Mouse (Mus musculus) layer of hippocampus, adult 18-20 months (tissue): ENCODE results near the gene St13. TPM values are rescaled to one million over a fixed set of nuclear protein-coding genes. Genes with fewer than 3 reads are reported as not detected.

Experiments used
- DNase-seq, 2 experiments: peaks; one replicate each; pipeline ENCODE4 v3.0.0; 2022; ENCODE audit warnings: low spot score in 2 of 2
- total RNA-seq, 2 experiments: library from RNA; stranded (reverse); gene quantifications; 2 replicates each; pipeline ENCODE4 v1.2.3; 2021

Gene St13
- total RNA-seq, 2 experiments from 2014 or later: 179 to 183 TPM

DNA sequence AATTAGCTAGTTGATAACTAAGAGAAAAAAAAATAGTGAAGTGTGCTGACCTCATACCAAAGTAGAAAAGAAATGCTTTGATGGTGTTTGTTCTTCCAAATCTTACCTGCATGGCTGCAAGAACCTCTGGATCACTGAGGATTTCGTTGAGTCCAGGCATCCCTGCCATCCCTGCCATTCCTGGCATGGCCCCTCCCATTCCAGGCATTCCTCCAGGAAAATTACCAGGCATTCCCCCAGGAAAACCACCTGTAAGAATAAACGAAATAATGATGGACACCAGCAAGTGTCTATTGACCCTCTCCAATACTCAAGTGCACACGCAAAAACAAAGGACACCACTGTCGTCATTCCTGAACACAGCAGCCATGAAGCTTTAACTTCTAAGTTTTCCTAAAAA is 33.6 kb downstream of the St13 start:
- no peak for DNase-seq

DNA sequence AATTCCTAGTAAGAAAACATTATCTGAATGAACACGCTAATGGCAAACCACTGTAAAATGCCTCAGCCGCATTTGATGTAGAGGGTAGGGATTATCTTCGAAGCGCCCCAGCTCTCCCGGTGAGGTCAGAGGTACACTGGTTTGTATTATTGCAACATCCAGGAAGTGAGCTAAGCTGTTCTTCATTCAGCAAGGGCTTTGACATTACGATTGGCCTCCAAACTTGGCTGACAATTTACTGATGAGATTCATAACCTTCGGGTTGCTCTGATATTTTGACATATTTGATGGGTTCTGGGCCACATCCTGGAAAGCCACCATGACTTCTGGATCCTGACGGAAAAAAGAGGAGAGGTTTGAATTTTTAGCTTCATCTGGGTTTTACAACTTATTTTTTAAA is 34.6 kb downstream of the St13 start:
- no peak for DNase-seq

DNA sequence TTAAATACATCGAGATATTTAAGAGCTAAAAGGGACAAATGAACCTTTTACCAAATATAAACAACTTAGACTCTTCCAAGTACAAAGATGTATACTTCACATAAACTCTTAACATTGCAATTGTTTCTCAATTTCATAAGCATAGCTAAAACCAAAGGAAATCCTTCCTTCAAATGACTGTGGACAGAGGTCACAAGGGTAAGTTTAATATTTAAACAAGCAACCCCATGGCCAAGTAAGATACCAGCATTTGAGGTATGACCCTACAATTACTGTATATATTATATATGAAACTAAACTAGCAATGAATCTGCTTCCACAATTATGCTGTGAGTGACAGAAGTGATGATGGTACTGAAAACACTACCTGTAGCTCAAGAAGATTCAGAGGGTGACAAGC is 35.6 kb downstream of the St13 start:
- DNase-seq: no peak

DNA sequence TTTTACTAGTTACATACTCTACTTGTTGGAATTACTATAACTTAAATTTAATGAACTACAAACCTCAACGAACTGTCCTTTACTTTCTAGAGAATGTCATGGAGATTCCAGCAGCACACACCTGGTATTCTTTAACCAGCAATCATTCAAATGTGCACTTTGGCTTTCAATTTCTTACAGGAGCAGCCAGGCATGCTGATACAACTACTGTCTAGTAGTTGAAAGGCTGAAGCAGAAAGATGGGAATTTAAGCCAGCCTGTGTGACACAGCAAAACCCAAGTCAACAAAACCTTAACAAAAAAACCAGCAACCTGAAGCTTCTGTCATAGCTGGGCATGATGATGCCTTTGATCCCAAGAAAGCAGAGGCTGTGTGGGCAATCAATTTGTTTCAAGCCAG is 37.4 kb downstream of the St13 start:
- no peak for DNase-seq

DNA sequence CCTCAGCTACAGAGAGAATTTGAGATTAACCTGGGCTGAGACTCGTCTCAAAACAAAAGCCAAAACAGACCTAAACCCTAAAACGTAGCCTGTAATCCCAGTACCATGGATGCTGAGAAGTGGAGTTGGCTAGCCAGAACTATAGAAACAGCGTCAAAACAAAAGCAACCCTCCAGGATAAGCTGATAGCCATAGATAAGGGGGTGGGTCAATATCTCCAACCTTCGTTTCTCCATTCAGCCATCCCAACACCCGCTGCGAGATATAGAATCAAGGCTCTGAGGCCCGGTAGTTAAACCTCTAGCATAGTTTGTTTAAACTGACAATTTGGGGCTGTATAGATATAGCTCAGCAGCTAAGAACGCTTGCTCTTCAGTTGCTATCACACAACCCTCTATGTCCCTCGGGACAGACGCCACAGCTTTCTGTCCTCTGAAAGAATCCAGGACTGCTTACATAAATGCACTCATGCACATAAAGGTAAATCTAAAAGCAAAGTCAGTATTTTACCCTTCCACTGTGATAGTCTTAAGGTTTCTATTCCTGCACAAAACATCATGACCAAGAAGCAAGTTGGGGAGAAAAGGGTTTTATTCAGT is 38.4 kb downstream of the St13 start:
- DNase-seq: no peak

DNA sequence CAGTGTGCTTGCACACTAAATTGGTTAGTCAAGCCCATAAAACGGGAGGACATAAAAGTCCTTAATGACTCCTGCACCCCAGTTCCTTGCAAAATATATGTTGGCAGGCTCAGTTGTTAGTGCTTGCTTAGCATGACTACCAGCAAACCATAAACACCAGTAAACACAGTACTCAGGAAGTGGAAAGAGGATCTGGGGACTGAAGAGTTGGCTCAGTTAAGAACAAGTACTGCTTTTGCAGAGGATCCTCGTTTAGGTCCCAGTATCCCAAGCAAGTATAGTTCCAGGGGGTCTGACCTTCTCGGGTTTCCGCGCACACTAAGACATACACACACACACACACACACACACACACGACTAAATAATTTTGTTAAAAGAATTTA is 38.9 kb downstream of the St13 start:
- no peak for DNase-seq

DNA sequence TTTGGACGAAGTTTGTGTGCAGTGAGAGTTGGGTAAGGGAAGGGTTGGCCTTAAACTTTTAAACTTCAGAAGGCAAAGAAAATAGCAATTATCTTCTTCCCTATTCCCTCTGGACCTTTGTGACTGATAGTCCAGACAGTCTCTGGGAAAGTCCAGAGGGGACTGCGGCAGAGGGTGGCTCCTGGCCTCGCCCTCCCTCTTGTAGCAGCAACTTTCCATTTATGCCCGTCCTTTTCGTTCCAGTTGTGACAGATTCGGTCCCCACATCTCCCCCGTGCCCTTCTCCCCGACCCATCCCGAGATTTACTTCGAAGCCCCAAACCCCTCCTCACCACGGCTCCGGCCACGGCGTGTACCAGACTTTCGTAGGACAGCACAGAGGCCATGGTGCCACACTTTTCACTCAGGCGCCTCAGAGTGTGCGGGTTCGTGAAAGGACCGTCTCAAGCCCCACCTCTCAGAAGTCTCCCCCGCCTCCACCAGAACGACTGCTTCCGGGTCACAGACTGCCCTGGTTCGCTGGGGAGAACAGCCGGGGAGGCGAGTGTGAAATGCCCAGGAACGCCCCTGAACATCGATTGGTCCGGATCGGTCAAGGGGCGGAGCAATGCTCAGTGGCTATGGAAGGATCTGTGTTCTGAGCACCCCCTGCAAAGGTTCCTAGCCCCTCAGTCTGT is 39.4 kb downstream of the St13 start, which contains the start of gene Slc25a17:
Slc25a17 (minus strand) TSS at position 468 of the 677 bp plus-strand sequence.
- peak; percentile 89 to 93 for DNase-seq

DNA sequence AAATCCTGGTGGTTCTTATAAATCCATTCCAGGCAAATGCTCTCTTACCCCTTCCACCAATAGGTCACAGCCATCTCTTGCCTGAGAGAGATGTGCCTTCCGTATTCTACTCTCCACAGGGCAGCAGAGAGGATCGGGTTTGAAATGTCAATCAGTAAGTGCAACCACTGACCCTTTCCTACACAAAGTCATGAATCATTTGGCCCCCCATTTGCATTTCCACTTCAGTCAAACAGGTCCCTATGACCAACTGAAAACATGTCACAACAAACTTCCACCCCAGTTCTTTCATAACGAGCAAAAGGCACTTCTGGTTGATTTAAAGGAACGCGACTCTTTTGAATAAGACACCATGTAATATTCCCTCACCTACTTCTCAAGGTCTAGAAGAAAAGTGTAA is 40.5 kb downstream of the St13 start:
- DNase-seq: no peak

DNA sequence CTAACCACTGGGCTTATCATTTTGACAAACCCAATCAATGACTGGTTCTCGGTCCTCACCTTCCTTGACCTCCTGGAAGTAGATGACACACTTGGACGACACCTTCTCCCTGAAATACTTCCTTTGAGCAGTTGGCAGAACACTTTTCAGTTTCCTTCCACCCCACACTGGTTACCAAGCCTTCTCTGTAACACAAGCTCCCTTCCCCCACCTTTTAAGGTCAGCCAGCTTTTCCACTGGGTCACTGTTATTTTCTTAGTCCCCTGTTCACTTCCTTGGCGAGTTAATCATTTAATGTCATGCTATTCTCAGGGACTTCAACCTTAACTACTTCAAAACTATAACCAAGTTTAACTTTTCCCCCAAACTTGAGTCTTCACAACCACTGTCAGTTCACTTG is 40.9 kb downstream of the St13 start:
- DNase-seq: no peak

DNA sequence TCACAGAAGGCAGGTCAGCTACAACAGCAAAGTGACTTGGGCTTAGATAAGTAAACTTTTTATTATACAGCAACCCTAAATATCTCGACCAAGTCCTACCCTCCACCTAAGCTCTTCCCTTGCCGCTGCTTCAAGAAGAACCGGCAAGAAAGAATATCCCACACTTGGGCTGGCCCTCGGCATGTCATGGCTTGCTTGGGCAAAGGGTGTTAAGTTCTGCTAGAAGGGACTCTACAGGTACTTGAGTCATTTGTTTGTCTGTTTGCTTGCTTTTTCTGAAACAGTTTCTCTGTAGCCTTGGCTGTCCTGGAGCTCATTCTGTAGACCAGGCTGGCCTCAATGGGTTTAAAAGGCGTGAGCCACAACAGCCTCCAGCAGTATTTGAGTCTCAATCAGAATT is 42.9 kb downstream of the St13 start:
- no peak for DNase-seq

DNA sequence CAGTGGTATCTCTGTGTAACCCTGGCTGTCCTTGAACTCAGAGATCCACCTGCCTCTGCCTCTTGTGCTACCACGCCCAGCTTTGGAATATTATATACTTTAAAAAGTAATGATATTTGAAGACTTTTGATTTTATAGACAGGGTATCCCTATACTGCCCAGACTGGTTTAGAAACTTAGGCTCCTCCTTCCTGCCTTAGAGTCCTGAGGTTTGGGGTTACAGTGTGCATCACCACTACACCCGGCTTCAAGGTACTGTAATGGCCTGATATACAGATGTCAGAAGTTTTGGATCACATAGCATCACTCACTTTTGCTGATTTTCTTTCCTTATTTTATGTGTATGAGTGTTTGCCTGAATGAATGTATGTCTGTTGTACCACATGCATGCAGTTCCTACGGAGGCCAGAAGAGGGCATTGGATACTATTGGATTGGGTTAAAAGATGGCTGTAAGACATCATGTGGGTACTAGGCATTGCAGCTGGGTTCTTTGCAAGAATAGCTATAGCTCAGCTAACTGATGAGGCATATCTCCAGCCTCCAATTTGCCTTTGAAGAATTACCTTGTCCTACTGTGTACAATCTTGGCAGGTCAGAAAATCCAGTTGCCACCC is 44.6 kb downstream of the St13 start:
- no peak for DNase-seq

DNA sequence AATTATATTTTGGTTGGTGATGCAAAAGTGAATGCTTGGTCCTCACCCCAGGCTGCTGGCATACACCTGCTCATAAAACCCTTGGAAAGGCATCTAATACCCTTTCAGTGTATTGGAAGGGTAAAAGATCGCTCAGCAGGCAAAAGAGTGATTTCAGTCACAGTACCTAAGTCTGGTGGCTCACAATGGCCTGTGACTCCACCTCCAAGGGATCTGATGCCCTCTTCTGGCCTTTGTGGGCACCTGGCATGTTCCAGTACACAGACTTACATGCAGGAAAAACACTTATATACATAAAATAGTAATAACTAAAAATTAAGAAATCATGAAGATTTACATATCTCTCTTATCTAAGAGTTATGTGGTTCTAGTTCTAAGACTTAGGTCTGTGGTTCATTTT is 47.2 kb downstream of the St13 start:
- DNase-seq: no peak

DNA sequence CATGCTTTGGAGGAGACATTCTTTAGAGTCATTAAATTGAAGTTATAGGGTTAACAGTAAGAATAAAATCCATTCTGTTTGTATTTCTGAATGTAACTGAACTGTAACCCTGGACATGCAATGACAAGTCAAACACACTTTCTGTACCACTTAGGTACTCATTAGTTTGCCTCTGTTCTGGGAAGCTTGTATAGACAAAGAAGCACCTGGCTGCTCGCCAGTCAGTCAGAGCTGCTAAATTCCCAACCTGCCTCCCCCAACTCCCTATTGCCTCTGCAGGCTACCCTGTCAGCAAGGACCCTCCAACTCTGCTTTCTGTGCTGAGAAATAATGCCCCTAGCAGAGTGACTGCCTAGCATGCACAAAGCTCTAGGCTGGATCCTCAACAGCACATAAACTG is 49.5 kb downstream of the St13 start:
- no peak for DNase-seq

DNA sequence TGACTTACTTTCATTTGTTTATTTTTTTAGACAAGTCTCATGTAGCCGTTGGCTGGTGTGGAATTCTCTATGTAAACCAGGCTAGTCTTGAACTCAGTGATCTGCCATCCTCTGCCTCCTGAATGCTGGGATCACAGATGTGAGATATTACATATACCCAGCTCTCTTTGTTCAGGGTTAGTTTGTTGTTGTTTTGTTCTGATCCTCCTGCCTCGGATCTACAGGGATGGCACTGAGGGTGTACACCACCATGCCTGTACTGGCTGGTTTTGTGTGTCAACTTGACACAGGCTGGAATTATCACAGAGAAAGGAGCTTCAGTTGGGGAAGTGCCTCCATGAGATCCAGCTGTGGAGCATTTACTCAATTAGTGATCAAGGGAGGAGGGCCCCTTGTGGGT is 51.5 kb downstream of the St13 start:
- no peak for DNase-seq

DNA sequence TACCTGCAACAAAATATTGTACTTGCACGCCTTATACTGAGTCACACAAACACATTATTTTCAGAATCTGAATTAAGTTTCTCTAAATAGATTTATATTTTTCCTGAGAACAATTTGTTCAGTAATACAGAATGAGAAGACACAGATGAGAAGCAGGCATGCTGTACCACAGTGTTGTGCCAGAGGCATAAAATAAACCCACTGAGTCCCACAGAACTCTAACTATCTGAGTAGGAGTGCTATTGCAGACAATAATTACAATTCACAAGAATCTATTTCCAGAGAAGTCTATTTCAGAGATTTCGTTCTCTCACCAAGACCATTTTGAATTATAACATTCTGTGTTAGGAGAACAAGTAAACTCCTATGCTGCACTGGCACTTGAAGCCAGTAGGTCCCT is 52.4 kb downstream of the St13 start:
- DNase-seq: peak; percentile 31 to 75

DNA sequence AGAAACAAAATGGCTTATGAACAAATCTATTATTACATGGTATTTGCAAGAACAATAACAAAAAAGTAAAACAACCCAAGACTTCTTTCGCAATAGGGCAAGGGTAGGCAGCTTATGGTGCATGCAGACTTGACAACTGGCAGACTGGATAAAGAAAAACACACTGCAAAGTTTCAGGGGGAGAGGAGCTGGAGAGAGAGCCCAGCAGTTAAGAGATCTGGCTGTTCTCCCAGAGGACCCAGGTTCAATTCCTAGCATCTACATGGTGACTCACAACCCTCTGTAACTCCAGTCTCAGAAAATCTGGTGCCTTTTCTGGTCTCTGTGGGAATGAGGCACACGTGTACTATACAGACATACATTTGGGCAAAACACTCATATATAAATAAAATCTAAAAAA is 58.5 kb downstream of the St13 start:
- no peak for DNase-seq

DNA sequence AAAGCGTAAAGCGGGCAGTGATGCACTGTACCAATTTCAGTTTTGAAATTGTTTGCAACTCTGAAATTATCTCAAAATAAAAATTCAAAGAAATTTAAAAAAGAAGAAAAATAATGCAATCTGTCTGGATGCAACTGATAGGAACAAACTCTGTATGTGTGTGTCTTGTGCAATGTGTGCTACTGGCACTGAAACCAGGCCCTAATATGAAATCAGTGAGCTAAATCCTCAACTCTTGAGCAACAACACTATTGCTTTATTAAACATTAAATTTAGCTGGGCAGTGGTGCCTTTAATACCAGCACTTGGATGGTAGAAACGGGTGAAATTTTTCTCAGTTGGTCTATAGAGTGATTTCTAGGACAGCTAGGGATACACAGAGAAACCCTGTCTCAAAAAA is 60.7 kb downstream of the St13 start:
- no peak for DNase-seq

DNA sequence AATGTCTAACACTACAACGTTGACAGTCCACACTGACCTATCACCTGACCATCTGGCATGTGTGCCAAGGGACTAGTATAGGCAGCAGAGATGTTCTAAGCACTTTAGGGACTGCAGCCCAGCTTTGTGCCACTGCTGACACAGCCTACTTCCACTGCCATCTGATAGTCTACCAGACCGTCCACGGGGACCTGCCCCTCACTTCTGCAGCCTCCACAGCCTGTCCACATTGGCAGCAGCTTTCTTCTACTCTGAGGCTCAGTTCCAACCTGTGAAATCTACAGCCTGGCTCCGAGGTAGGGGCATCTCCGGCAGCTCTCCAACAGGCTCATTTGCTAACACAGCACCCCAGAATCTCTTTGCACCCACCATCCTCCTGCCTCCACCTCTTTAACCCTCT is 63.4 kb downstream of the St13 start:
- no peak for DNase-seq

DNA sequence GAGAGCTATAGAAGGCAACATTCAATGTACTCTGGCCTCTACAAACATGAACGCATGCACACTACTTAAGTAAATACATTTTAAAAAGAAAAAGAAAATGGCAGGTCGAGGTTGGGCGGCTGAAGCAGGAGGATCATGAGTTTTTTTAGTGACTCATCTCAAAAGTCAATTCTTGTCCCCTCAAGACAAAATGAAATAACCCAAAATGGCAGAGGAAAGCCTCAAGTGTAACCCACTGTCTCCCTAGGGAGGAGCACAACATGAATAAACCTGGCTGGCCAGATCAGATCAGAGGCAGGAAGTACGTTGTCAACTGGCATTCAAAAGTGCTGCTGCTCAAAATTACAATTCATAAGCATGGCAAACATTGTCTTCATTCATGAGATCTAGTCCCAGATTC is 67.4 kb downstream of the St13 start:
- DNase-seq: no peak

DNA sequence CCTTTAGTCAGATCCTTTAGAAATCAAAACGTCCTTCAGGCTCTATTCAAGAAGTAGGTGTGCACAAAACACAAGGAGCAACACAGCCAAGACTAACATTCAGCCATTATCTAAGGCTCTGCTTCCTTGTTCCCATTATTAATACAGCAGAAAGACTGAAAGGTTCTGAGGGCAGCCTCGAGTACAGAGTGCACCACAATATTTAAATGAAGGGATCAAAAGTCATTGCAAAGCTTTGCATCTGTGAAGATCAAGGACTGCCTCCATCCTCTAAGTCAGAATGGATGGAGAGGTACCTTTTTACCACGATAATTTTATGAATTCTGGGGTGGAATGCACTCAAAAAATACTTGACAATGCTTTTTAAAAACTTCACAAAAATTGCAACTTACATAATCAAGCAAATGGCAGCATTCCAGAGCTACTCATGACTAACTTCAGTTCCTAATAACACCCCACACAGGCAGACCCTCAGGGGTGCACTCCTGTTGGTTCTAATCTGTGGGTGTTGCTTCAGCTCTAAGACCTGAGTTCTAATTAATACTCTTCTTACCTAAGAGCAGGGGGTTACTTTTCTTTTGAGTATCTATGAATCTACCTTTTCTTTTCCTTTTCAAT is 69.0 kb downstream of the St13 start:
- DNase-seq: peak in 1 of 2 experiments; percentile 44

DNA sequence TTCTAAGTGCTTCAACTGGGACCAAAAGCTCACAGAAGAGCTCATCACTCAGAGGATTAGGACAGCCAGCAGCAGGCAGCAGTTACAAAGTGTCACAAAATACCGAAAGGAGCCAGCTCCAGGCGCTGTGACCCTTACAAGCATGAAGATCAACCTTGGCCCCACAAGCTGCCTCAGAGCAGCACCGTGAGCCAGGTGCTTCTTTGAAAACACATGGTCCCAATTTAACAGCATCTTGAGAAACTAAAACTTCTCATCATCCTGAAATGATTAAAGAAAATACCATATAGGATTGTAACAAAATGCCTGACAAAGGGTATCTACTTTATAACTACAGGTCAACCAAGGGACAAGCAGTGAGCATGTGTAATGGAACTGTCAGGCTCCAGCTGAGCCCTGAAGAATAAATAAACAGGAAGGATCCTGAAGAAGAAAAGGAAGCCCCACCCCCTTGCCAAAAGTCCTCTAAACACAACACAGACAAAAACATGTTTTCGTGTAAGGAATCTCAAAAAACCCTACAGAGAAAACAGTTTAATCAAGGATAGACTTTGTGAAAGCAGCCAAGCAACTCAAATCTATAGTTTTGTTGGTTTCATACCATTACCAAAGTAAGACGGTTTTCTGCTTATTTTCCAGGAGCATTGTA is 70.0 kb downstream of the St13 start:
- no peak for DNase-seq

DNA sequence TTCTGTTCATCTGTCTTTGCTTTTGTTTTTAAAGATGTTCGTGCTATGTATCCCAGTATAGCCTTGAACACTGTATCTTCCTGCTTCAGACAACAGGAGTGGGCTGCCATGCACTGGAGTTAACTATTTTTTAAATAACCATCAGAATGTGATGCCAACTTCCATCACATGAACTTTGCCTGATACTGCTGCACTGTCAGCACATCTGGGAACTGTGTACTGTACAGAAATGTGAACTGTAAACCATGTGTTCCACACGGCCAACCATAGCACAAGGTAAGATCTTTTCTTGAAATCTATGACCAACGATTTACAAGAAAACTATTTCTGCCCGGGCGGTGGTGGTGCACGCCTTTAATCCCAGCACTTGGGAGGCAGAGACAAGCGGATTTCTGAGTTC is 72.4 kb downstream of the St13 start:
- no peak for DNase-seq
